In genomic region chr1:27503807-27504206, GRCm38 (mm10) we compare ENCODE assay signal across 21 mouse cellular contexts.
"Had no signal": no experiment of that assay in that cellular context is flagged by ENCODE, and none has a peak within 500 bp of the region (broad histone marks: within the 10 kb centered on the region; RNA-seq: fewer than 3 reads in every experiment).

No protein-coding gene starts in this region.

- H3K4me2 ChIP-seq: limb, embryonic 12.5 days; limb, embryonic 15.5 days; liver, embryonic 11.5 days; lung, embryonic 14.5 days; midbrain, embryonic 12.5 days; midbrain, embryonic 15.5 days; neural tube, embryonic 12.5 days; neural tube, embryonic 15.5 days; stomach, embryonic 15.5 days had no signal

- H3K4me3 ChIP-seq: limb, embryonic 12.5 days; limb, embryonic 15.5 days; midbrain, embryonic 12.5 days; midbrain, embryonic 15.5 days; neural tube, embryonic 12.5 days; neural tube, embryonic 15.5 days; stomach, embryonic 15.5 days had no signal

- ATAC-seq: intestine, embryonic 16.5 days; liver, postnatal 0 days; lung, postnatal 0 days; midbrain, embryonic 15.5 days had no signal

- H3K4me1 ChIP-seq: limb, embryonic 12.5 days; limb, embryonic 15.5 days; midbrain, embryonic 12.5 days; midbrain, embryonic 15.5 days; neural tube, embryonic 12.5 days; neural tube, embryonic 15.5 days; stomach, embryonic 15.5 days had no signal

- H3K36me3 ChIP-seq: limb, embryonic 12.5 days; limb, embryonic 15.5 days; midbrain, embryonic 12.5 days; midbrain, embryonic 15.5 days; neural tube, embryonic 12.5 days; neural tube, embryonic 15.5 days; stomach, embryonic 15.5 days had no signal

- H3K27ac ChIP-seq: limb, embryonic 12.5 days; limb, embryonic 15.5 days; liver, embryonic 14.5 days; macrophage; midbrain, embryonic 12.5 days; midbrain, embryonic 15.5 days; neural tube, embryonic 12.5 days; neural tube, embryonic 15.5 days; stomach, embryonic 15.5 days had no signal

- DNase-seq: kidney, adult 18-20 months; kidney, adult 9 months; kidney, postnatal 14 days; kidney, postnatal 4 days; liver, postnatal 0 days; lung, embryonic 14.5 days; spleen, adult 18-20 months; thymus, adult 18-20 months; thymus, postnatal 36 days had no signal

- H3K9me3 ChIP-seq: limb, embryonic 12.5 days; limb, embryonic 15.5 days; midbrain, embryonic 12.5 days; midbrain, embryonic 15.5 days; neural tube, embryonic 12.5 days; neural tube, embryonic 15.5 days; stomach, embryonic 15.5 days had no signal

- H3K27me3 ChIP-seq: limb, embryonic 12.5 days; limb, embryonic 15.5 days; midbrain, embryonic 12.5 days; midbrain, embryonic 15.5 days; neural tube, embryonic 12.5 days; neural tube, embryonic 15.5 days; stomach, embryonic 15.5 days had no signal

- H3K9ac ChIP-seq: limb, embryonic 12.5 days; limb, embryonic 15.5 days; liver, embryonic 14.5 days; liver, postnatal 0 days; lung, embryonic 14.5 days; midbrain, embryonic 12.5 days; midbrain, embryonic 15.5 days; neural tube, embryonic 12.5 days; neural tube, embryonic 15.5 days; stomach, embryonic 15.5 days had no signal
